In genomic region chr4:126602445-126602762, GRCm38 (mm10) we compare ENCODE assay signal across 10 mouse cellular contexts. TPM values are rescaled to one million over a fixed set of nuclear protein-coding genes. Genes with fewer than 3 reads are reported as not detected.
DNase-seq lines count a peak whose midpoint lies in the region; ATAC-seq and TF ChIP-seq lines count a peak whose summit lies in the region.
"Had no signal": no experiment of that assay in that cellular context is flagged by ENCODE, and none has a peak within 500 bp of the region (broad histone marks: within the 10 kb centered on the region; RNA-seq: fewer than 3 reads in every experiment).

No protein-coding gene starts in this region.

- H3K9ac ChIP-seq in lung, embryonic 15.5 days: no peak overlapping the region
- H3K9ac ChIP-seq in forebrain, embryonic 16.5 days (replicated peaks; ENCODE audit: low read depth, low read length): peak overlapping the region; percentile 33
- H3K9ac ChIP-seq in limb, embryonic 12.5 days (replicated peaks): no peak overlapping the region; the same call in 1 of the 2 replicates
- H3K9ac ChIP-seq in stomach, embryonic 16.5 days (ENCODE audit: low read length): 0 out of 2 replicates have a peak overlapping the region, but pooled peaks have one; percentile 29

- H3K4me2 ChIP-seq in lung, embryonic 15.5 days: peak overlapping the region; percentile 29
- peak overlapping the region; percentile 49 for H3K4me2 ChIP-seq in forebrain, embryonic 16.5 days (ENCODE audit: low read length)
- H3K4me2 ChIP-seq in limb, embryonic 12.5 days: peak overlapping the region; percentile 53
- peak overlapping the region; percentile 51 for H3K4me2 ChIP-seq in stomach, embryonic 16.5 days (ENCODE audit: low read depth, low read length)

- TF ChIP-seq CTCF in lung, adult 2 months (IDR thresholded peaks at IDR 0.05; ENCODE audit: insufficient read depth, low read length): no peak

- H3K9me3 ChIP-seq in lung, embryonic 15.5 days: no peaks in the 10 kb centered on the region
- no peaks in the 10 kb centered on the region for H3K9me3 ChIP-seq in forebrain, embryonic 16.5 days (ENCODE audit: control insufficient read depth, low read length)
- no peaks in the 10 kb centered on the region for H3K9me3 ChIP-seq in limb, embryonic 12.5 days
- no peaks in the 10 kb centered on the region for H3K9me3 ChIP-seq in stomach, embryonic 16.5 days (replicated peaks; ENCODE audit: control insufficient read depth, low read length)

- H3K36me3 ChIP-seq in lung, embryonic 15.5 days: no peaks in the 10 kb centered on the region
- H3K36me3 ChIP-seq in forebrain, embryonic 16.5 days (ENCODE audit: control insufficient read depth, insufficient read depth): no peaks in the 10 kb centered on the region
- H3K36me3 ChIP-seq in limb, embryonic 12.5 days: no peaks in the 10 kb centered on the region
- no peaks in the 10 kb centered on the region for H3K36me3 ChIP-seq in stomach, embryonic 16.5 days (ENCODE audit: control insufficient read depth, insufficient read depth, low read length)

- DNase-seq in lung, adult 2 months: no peak
- no peak for DNase-seq in adrenal gland, adult 18-20 months (ENCODE audit: low spot score in 2 of 2)
- DNase-seq in adrenal gland, postnatal 36 days: no peak
- DNase-seq: right cerebral cortex, postnatal 14 days; thymus, postnatal 14 days had no signal

- WGBS in lung, embryonic 15.5 days: 12% methylated on average over 6 of the region's 6 CpGs
- WGBS in lung, adult 2 months: 38% methylated on average over 6 of the region's 6 CpGs
- 0% methylated on average over 6 of the region's 6 CpGs for WGBS in forebrain, embryonic 16.5 days
- WGBS in limb, embryonic 12.5 days: 6% methylated on average over 6 of the region's 6 CpGs
- 17% methylated on average over 6 of the region's 6 CpGs for WGBS in stomach, embryonic 16.5 days

- ATAC-seq in lung, embryonic 15.5 days (ENCODE audit: borderline replicate concordance, extremely low read depth, low FRiP score, low TSS enrichment): peak; percentile 29; the same call in 1 of the 2 replicates
- ATAC-seq in forebrain, embryonic 16.5 days: peak; percentile 78
- ATAC-seq in limb, embryonic 12.5 days (ENCODE audit: insufficient number of reproducible peaks, insufficient read depth, low FRiP score, low TSS enrichment, low read depth): peak; percentile 65
- ATAC-seq in stomach, embryonic 16.5 days (ENCODE audit: insufficient read depth, low FRiP score): no peak

- no peak for TF ChIP-seq POLR2A in lung, adult 2 months (IDR thresholded peaks at IDR 0.05; ENCODE audit: borderline replicate concordance, extremely low read depth, low read depth, low read length)

- H3K4me3 ChIP-seq in lung, embryonic 15.5 days: no peak overlapping the region
- no peak overlapping the region for H3K4me3 ChIP-seq in lung, adult 2 months (replicated peaks; ENCODE audit: extremely low read depth, low read depth, low read length)
- H3K4me3 ChIP-seq in forebrain, embryonic 16.5 days (replicated peaks; ENCODE audit: low read length): peak overlapping the region; percentile 22; the same call in 1 of the 2 replicates
- peak overlapping the region; percentile 21 for H3K4me3 ChIP-seq in limb, embryonic 12.5 days (replicated peaks)
- peak overlapping the region; percentile 17; the same call in 1 of the 2 replicates for H3K4me3 ChIP-seq in stomach, embryonic 16.5 days (replicated peaks; ENCODE audit: low read length)
- H3K4me3 ChIP-seq: heart, adult 2 months had no signal

- peaks cover 8% of the 10 kb centered on the region; the same call in 1 of the 2 replicates for H3K4me1 ChIP-seq in lung, embryonic 15.5 days
- no peaks in the 10 kb centered on the region for H3K4me1 ChIP-seq in lung, adult 2 months (ENCODE audit: control insufficient read depth, insufficient read depth, low read length)
- peaks cover 12% of the 10 kb centered on the region for H3K4me1 ChIP-seq in forebrain, embryonic 16.5 days (replicated peaks; ENCODE audit: control insufficient read depth, insufficient read depth, low read length)
- H3K4me1 ChIP-seq in limb, embryonic 12.5 days (replicated peaks): peaks cover 10% of the 10 kb centered on the region
- H3K4me1 ChIP-seq in stomach, embryonic 16.5 days (ENCODE audit: control insufficient read depth, insufficient read depth, low read length): peaks cover 6% of the 10 kb centered on the region; the same call in 1 of the 2 replicates

- H3K27ac ChIP-seq in lung, embryonic 15.5 days: no peak overlapping the region
- peak overlapping the region; percentile 41; the same call in 1 of the 2 replicates for H3K27ac ChIP-seq in forebrain, embryonic 16.5 days (ENCODE audit: low read length)
- peak overlapping the region; percentile 20 for H3K27ac ChIP-seq in limb, embryonic 12.5 days
- no peak overlapping the region for H3K27ac ChIP-seq in stomach, embryonic 16.5 days (ENCODE audit: low read length)
- H3K27ac ChIP-seq: heart, adult 2 months had no signal

- H3K27me3 ChIP-seq in lung, embryonic 15.5 days: no peaks in the 10 kb centered on the region
- peaks cover 15% of the 10 kb centered on the region for H3K27me3 ChIP-seq in forebrain, embryonic 16.5 days (replicated peaks; ENCODE audit: control insufficient read depth, insufficient read depth, low read length)
- no peaks in the 10 kb centered on the region for H3K27me3 ChIP-seq in limb, embryonic 12.5 days
- H3K27me3 ChIP-seq in stomach, embryonic 16.5 days (ENCODE audit: control insufficient read depth, insufficient read depth, low read length): no peaks in the 10 kb centered on the region

RNA-seq across cellular contexts. Expression of gene 5730409E04Rik, which starts 7.2 kb away (rescaled TPM):
- 2.1 and 2.3 TPM in 2 replicates for polyA plus RNA-seq in lung, embryonic 15.5 days (2015; fragmentation: Nextera tagmentation; extraction: Ambion mirVana)
- 13.5 and 15.2 TPM in 2 replicates for polyA plus RNA-seq in lung, adult 2 months (2012; rRNA removed)
- polyA plus RNA-seq in forebrain, embryonic 16.5 days (2015; fragmentation: Nextera tagmentation; extraction: Ambion mirVana): 3.9 and 4.6 TPM in 2 replicates
- 2.5 and 2.6 TPM in 2 replicates for polyA plus RNA-seq in limb, embryonic 12.5 days (2016; fragmentation: Nextera tagmentation; extraction: Ambion mirVana)
- polyA plus RNA-seq in stomach, embryonic 16.5 days (2015; fragmentation: Nextera tagmentation; extraction: Ambion mirVana): 2.0 and 2.1 TPM in 2 replicates
- 10 to 100 TPM; 10.4 to 10.5 TPM for total RNA-seq in adrenal gland, adult 18-20 months (2021)
- 10 to 100 TPM; 10.6 to 15.6 TPM for total RNA-seq in adrenal gland, postnatal 36 days (2021)

RNA-seq across cellular contexts. Expression of gene Clspn, which starts 45.7 kb away (rescaled TPM):
- polyA plus RNA-seq in lung, embryonic 15.5 days (2015; fragmentation: Nextera tagmentation; extraction: Ambion mirVana): 41.1 TPM in 2 replicates
- polyA plus RNA-seq in lung, adult 2 months (2012; rRNA removed): 0.12 and 0.44 TPM in 2 replicates
- polyA plus RNA-seq in forebrain, embryonic 16.5 days (2015; fragmentation: Nextera tagmentation; extraction: Ambion mirVana): 12.0 and 13.6 TPM in 2 replicates
- 40.8 and 52.9 TPM in 2 replicates for polyA plus RNA-seq in limb, embryonic 12.5 days (2016; fragmentation: Nextera tagmentation; extraction: Ambion mirVana)
- 23.1 and 23.6 TPM in 2 replicates for polyA plus RNA-seq in stomach, embryonic 16.5 days (2015; fragmentation: Nextera tagmentation; extraction: Ambion mirVana)
- under 1 TPM; 0.54 to 0.96 TPM for total RNA-seq in adrenal gland, adult 18-20 months (2021)
- 1 to 10 TPM; 2.9 to 3.5 TPM for total RNA-seq in adrenal gland, postnatal 36 days (2021)

Comparison
In these comparisons a context has a peak if more than half of its experiments do, and no peak if none do; other contexts are left out.
1. H3K27ac ChIP-seq: peak in forebrain, embryonic 16.5 days (single experiment) and limb, embryonic 12.5 days (single experiment); none in lung, embryonic 15.5 days (single experiment) and stomach, embryonic 16.5 days (single experiment).
2. H3K4me3 ChIP-seq: peak in forebrain, embryonic 16.5 days (single experiment), limb, embryonic 12.5 days (single experiment) and stomach, embryonic 16.5 days (single experiment); none in lung, embryonic 15.5 days (single experiment) and lung, adult 2 months (single experiment).
3. H3K9ac ChIP-seq: peak in forebrain, embryonic 16.5 days (single experiment) and stomach, embryonic 16.5 days (single experiment); none in lung, embryonic 15.5 days (single experiment) and limb, embryonic 12.5 days (single experiment).
4. Peak in every context shown above with its lines, with median percentiles within 50 percentile points of each other: H3K4me2 ChIP-seq.